Mouse (Mus musculus): ENCODE results near the gene Rbm4b.
A peak's percentile ranks its signal among the peaks of the same experiment; 100 is the strongest.

Gene Rbm4b

GRCm38 (mm10) chr19:4756193-4756911 is at the start of gene Rbm4b:
Gene Rbm4b, plus strand, starts transcription at chr19:4756497.
- DNase-seq (ENCODE audit: low read depth) = peak; percentile 89

GRCm38 (mm10) chr19:4708765-4709164 is 47.5 kb upstream of the Rbm4b start:
- no peak for DNase-seq (ENCODE audit: low read depth)

- no peak for DNase-seq (ENCODE audit: low read depth)
Measured at GRCm38 (mm10) chr19:4711098-4711600, 45.1 kb upstream of the Rbm4b start, which contains the start of gene Sptbn2. Gene Sptbn2, plus strand, starts transcription at chr19:4711167.

- DNase-seq (ENCODE audit: low read depth) = no peak
Measured at GRCm38 (mm10) chr19:4711601-4712155, 44.6 kb upstream of the Rbm4b start.

GRCm38 (mm10) chr19:4712156-4712780 is 44.0 kb upstream of the Rbm4b start:
- no peak for DNase-seq (ENCODE audit: low read depth)

- DNase-seq (ENCODE audit: low read depth) = no peak
Measured at GRCm38 (mm10) chr19:4712781-4713526, 43.3 kb upstream of the Rbm4b start.

- no peak for DNase-seq (ENCODE audit: low read depth)
Measured at GRCm38 (mm10) chr19:4713886-4714285, 42.4 kb upstream of the Rbm4b start.

GRCm38 (mm10) chr19:4716756-4717155 is 39.5 kb upstream of the Rbm4b start:
- DNase-seq (ENCODE audit: low read depth) = no peak

GRCm38 (mm10) chr19:4717281-4717680 is 39.0 kb upstream of the Rbm4b start:
- DNase-seq (ENCODE audit: low read depth) = no peak

- DNase-seq (ENCODE audit: low read depth) = no peak
Measured at GRCm38 (mm10) chr19:4718716-4719115, 37.6 kb upstream of the Rbm4b start.

GRCm38 (mm10) chr19:4719351-4719764 is 36.9 kb upstream of the Rbm4b start:
- DNase-seq (ENCODE audit: low read depth) = no peak

GRCm38 (mm10) chr19:4720112-4720511 is 36.2 kb upstream of the Rbm4b start:
- no peak for DNase-seq (ENCODE audit: low read depth)

- DNase-seq (ENCODE audit: low read depth) = no peak
Measured at GRCm38 (mm10) chr19:4720671-4721244, 35.5 kb upstream of the Rbm4b start.

- DNase-seq (ENCODE audit: low read depth) = no peak
Measured at GRCm38 (mm10) chr19:4729186-4729585, 27.1 kb upstream of the Rbm4b start.

GRCm38 (mm10) chr19:4733052-4733451 is 23.2 kb upstream of the Rbm4b start:
- no peak for DNase-seq (ENCODE audit: low read depth)

- DNase-seq (ENCODE audit: low read depth) = no peak
Measured at GRCm38 (mm10) chr19:4737866-4738265, 18.4 kb upstream of the Rbm4b start.

- DNase-seq (ENCODE audit: low read depth) = no peak
Measured at GRCm38 (mm10) chr19:4739053-4739452, 17.2 kb upstream of the Rbm4b start.

- no peak for DNase-seq (ENCODE audit: low read depth)
Measured at GRCm38 (mm10) chr19:4739762-4740161, 16.5 kb upstream of the Rbm4b start.

- DNase-seq (ENCODE audit: low read depth) = no peak
Measured at GRCm38 (mm10) chr19:4741482-4741881, 14.8 kb upstream of the Rbm4b start.

- DNase-seq (ENCODE audit: low read depth) = no peak
Measured at GRCm38 (mm10) chr19:4742229-4742628, 14.1 kb upstream of the Rbm4b start.

- no peak for DNase-seq (ENCODE audit: low read depth)
Measured at GRCm38 (mm10) chr19:4743524-4743923, 12.8 kb upstream of the Rbm4b start.

- DNase-seq (ENCODE audit: low read depth) = no peak
Measured at GRCm38 (mm10) chr19:4744026-4744425, 12.3 kb upstream of the Rbm4b start.
